Comparison of ENCODE assay signal across 8 mouse cellular contexts in genomic region chr7:99547584-99548487, GRCm38 (mm10). TPM values are rescaled to one million over a fixed set of nuclear protein-coding genes. Genes with fewer than 3 reads are reported as not detected.
DNase-seq lines count a peak whose midpoint lies in the region; TF ChIP-seq lines count a peak whose summit lies in the region.

No protein-coding gene starts in this region.

- H3K4me3 ChIP-seq in kidney, adult 2 months (ENCODE audit: insufficient read depth, low read depth, low read length), result no peak overlapping the region

- H3K4me1 ChIP-seq in kidney, adult 2 months (ENCODE audit: control insufficient read depth, insufficient read depth, low read length), result peaks cover 35% of the 10 kb centered on the region

- DNase-seq in cerebellum, adult 11-12 months, result peak; percentile 2
- DNase-seq in cerebellum, postnatal 4 days (ENCODE audit: low spot score in 2 of 2), result no peak
- peak; percentile 51 for DNase-seq in kidney, adult 2 months
- DNase-seq in kidney, adult 8-10 months, result no peak
- DNase-seq in 3T3-L1 (ENCODE audit: low read depth, low spot score), result peak; percentile 26
- peak; percentile 63 to 78 for DNase-seq in kidney, postnatal 4 days
- no peak for DNase-seq in layer of hippocampus, postnatal 25 days (ENCODE audit: extremely low spot score in 1 of 2, low spot score in 1 of 2)
- DNase-seq in adrenal gland, postnatal 36 days, result no peak

- no peaks in the 10 kb centered on the region for H3K27me3 ChIP-seq in kidney, adult 2 months (replicated peaks; ENCODE audit: control insufficient read depth, insufficient read depth, low read length)

- no peak for TF ChIP-seq POLR2A in kidney, adult 2 months (IDR thresholded peaks at IDR 0.05; ENCODE audit: low read depth, low read length)

- no peaks in the 10 kb centered on the region for H3K36me3 ChIP-seq in kidney, adult 2 months (ENCODE audit: control insufficient read depth, insufficient read depth, low read length)

- peak overlapping the region; percentile 39; the same call in 1 of the 2 replicates for H3K27ac ChIP-seq in kidney, adult 2 months (ENCODE audit: insufficient read depth, low read depth, low read length)

- no peak for TF ChIP-seq CTCF in kidney, adult 2 months (conservative IDR thresholded peaks at IDR 0.05; ENCODE audit: insufficient read depth, insufficient read length, low read depth, low read length)

- 56% methylated on average over 10 of the region's 11 CpGs for WGBS in kidney, adult 2 months

RNA-seq across cellular contexts. Expression of gene Arrb1, which starts 12.6 kb away (rescaled TPM):
- 47.1 and 48.8 TPM in 2 replicates for polyA plus RNA-seq in kidney, adult 2 months (2012; rRNA removed)
- 100 to 1,000 TPM; 135 to 152 TPM for total RNA-seq in layer of hippocampus, postnatal 25 days (2021)
- total RNA-seq in adrenal gland, postnatal 36 days (2021), result 10 to 100 TPM; 41.1 to 51.0 TPM

Comparison
In these comparisons a context has a peak if more than half of its experiments do, and no peak if none do; other contexts are left out.
1. DNase-seq: peak in cerebellum, adult 11-12 months (single experiment), kidney, adult 2 months (single experiment), 3T3-L1 (single experiment) and kidney, postnatal 4 days (2 of 2); none in cerebellum, postnatal 4 days (0 of 2), kidney, adult 8-10 months (0 of 2), layer of hippocampus, postnatal 25 days (0 of 2) and adrenal gland, postnatal 36 days (0 of 2).